Mouse (Mus musculus) heart, postnatal 36 days (tissue): Measurements from ENCODE around the gene Kif5a. TPM values are rescaled to one million over a fixed set of nuclear protein-coding genes. Genes with fewer than 3 reads are reported as not detected.

Experiments
- DNase-seq, 2 experiments: peaks; one replicate each; pipeline ENCODE4 v3.0.0; 2021 to 2022
- intact Hi-C: fragments of 180-260 bp; cut with DNase I; formaldehyde crosslinking; loops from one replicate; pipeline ENCODE4 v1.15.1; 2025
- total RNA-seq, 2 experiments: library from RNA; stranded (reverse); gene quantifications; 2 replicates each; pipeline ENCODE4 v1.2.3; 2021

Kif5a gene
- total RNA-seq, 2 experiments from 2014 or later: 0.41 to 0.92 TPM

DNA sequence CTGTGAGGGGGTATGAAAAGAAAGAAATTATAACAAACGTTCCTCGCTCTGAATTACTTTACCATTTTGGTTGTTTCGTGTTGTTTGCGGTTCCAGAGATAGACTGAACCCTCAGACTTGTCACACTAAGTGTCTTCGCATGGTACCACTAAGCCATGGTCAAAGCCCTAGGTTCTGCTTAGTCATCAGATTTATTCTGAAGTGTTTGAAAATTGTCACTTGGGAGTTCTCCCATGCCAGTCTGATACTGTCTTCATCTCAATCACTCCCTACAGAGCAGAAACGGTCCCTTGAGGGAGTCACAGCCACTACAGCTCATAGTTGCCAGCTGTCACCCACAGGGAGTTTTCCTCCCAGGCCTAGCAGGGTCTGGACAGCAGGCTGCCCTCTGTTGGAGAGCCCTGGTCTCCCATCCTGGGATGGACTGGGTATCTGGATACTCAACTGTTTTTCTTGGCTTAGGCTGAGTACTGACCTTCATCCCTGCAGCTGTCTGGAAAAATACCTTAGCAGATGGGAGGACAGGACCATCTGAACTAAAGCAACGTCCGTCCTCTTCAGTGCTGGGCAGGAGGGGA is 36.7 kb downstream of the Kif5a start:
- no peak for DNase-seq
- intact Hi-C loops: no loop called here

DNA sequence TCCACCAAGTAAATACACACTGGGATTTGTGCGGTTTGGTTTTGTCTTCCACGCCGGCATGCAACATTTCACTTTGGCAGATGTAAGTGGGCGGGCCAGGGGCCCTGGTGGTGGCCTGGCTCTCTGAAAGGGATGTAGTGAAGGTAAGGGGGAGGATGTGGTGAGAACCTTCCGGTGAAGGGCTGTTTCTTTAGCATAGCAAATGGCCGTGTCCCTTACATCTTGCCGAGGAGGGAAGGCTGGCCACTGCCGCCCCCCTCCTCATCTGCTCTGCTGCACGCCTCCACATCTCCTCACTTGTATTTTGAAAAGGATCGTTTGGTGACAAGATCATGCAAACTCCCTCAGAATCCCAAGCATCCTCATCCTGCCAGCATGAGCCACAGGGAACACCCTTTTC is 37.4 kb downstream of the Kif5a start:
- intact Hi-C loops: no loop called here
- no peak for DNase-seq

DNA sequence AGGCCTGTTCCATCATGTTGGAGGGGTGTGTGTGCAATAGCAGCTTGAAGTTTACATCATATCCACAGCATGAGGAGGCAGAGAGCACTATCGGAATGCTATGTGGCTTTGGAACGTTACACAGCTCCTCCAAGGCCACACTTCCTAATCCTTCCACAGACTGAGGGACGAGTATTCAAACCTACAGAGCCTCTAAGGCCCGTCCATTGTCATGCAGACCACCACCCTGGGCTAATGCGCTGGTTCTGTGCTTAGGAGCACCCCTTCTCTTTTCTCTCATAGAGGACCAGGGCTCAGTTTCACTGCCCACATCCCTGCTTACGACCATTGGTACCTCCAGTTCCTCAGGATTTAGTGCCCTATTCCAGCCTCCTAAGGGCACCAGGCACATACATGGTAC is 37.9 kb downstream of the Kif5a start:
- intact Hi-C loops: no loop called here
- no peak for DNase-seq

DNA sequence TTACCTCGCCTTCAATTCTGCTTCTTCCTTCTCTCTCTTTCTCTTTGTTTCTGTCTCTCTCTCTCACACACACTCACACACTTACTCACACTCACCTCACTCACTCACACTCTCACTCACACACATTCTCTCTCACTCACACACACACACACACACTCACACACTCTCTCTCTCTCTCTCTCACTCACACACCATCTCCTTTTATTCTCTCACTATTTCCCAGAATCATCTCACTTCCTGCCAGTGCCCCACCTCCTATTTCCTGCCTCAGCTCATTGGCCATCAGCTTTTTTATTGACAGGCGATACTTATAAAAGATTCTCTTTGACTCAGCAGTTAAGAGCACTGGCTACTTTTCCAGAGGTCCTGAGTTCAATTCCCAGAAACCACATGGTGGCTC is 44.8 kb downstream of the Kif5a start:
- DNase-seq: no peak
- intact Hi-C loops: no loop called here

DNA sequence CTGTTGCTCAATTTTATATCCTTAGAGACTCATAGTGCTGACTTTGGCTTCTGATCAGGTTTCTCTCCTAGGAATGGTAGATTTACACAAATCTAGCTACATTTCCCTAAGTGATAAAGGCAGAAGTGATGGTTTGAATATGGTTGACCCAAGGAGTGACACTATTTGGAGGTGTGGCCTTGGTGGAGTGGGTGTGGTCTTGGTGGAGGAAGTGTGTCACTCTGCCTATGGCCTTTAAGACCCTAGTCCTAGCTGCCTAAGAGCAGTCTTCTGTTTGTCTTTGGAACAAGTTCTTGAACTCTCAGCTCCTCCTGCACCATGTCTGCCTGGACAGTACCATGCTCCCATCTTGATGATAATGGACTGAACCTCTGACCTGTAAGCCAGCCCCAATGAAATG is 46.0 kb downstream of the Kif5a start:
- no peak for DNase-seq
- intact Hi-C loops: no loop called here

DNA sequence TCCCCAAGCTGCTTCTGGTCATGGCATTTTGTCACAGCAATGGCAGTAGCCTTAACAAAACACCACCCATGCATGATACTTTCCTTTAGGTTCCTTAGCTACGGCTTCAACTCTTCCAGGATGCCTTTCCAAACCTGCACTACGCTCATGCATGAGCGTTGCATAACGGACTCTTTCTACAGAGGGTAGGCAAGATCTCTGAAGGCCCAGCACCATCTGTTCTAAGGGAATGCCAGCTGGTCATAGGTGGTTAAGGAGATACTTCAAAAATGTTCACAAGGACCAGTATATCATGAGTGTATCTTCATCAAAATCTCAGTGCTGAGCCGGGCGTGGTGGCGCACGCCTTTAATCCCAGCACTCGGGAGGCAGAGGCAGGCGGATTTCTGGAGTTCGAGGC is 46.7 kb downstream of the Kif5a start:
- intact Hi-C loops: no loop called here
- DNase-seq: no peak

DNA sequence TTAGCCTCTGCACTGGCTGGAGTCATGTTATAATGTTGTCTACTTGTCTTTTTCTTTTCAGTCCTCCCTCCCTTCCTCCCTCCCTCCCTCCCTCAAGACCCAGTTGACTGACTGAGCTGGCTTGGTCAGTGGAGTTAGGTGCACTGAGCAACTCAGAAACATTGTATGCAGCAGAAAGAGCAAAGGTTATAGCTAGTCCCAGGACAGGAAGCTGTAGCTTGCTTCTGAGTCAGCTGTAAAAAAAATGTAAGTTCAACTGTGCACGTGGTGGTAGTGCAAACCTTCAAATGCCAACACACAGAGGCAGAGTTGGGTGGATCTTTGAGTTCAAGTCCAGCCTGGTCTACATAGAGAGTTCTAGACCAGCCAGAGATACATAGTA is 48.7 kb downstream of the Kif5a start:
- intact Hi-C loops: no loop called here
- no peak for DNase-seq

DNA sequence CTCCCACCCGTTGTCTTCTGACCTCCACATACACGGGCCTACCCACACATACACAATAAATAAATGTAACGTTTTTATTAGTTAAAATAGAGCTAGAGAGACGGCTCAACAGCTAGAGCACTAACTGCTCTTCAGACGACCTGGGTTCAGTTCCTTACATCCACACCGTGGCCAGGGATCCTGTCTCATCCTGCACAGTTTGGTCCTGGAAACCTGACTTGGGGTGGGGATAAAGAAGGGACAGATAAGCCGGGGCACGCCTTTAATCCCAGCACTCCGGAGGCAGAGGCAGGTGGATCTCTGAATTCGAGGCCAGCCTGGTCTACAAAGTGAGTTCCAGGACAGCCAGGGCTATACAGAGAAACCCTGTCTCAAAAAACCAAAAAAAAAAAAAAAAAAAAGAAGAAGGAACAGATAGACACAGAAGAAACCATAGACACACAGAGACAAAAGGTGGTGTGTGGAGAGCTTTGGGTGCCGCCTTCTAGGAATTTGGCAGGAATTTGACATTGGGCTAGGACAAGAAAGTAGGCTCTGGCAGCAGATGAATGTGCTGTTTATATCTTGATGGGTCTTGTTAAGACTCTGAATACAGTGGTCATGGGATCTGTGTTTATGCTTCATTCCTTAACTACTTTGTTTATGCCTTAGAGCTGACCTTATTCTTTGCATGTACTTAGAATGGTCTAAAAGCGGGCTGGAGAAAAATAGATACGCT is 49.3 kb downstream of the Kif5a start:
- no peak for DNase-seq
- intact Hi-C loops: no loop called here

DNA sequence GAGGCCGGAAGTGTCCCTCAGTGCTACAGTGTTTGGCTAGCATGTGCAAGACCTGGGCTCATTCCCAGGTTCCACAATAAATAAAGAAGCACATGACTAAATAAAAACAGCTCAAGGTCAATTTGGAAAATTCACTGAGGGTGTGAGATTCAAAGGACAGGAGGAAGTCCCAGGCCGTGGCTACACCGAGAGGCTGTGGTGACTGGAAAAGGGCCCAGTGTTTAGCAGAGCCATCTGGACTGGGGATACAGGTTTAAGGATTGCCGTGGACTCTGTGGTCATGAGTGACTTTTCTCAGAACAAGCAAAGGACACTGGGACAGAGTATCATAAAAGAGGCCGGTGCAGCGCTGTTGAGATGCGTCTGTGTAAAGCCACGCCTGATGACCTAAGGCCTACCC is 49.9 kb downstream of the Kif5a start:
- no peak for DNase-seq
- intact Hi-C loops: no loop called here

DNA sequence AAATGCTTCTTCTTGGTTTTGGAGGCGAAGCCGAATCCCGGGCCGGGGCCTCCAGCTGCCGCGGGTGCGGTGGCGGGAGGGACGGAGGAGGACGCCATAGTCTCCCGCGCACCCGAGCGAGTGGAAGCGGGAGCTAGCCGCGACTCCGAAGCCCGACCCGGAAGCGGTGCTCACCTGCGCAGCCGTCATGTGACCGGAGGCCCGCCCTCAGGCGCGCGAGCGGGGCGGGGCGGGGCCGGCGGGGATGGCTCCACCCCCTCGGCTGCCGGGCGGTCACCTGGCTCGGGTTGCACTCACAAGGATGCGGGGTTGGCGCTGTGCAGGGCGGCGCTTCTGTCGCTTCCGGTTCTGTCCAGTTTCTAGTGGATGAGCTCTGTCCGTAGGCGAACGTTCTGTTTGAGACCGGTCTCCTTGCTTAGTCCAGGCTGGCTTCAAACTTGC is 51.7 kb downstream of the Kif5a start, which contains the start of gene Pip4k2c:
TSS of gene Pip4k2c (minus strand) at position 172 of the 441 bp plus-strand sequence.
- intact Hi-C loops: no loop called here
- DNase-seq: peak; percentile 87 to 90

DNA sequence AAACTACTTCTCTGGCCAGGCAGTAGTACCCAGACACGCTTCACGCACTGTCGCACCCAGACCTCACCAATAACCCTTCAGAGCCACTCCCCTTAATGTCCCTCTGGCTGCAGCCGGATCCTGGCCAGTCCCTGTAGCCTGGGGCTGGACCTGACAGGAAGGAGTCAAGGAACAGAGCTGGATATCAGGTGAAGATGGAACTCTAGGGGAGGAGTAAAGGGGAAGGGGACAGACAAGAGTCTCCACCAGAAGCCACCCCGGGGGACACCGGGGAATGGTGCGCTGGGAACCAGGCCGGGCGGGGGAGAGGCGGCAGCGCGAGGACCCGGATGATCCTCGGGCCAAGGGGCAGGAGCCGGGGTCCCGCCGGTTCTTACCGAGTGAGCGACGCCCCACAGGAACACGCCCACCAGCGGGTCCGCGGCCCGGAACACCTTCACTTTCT is 52.2 kb downstream of the Kif5a start:
- no peak for DNase-seq
- intact Hi-C loops: no loop called here

DNA sequence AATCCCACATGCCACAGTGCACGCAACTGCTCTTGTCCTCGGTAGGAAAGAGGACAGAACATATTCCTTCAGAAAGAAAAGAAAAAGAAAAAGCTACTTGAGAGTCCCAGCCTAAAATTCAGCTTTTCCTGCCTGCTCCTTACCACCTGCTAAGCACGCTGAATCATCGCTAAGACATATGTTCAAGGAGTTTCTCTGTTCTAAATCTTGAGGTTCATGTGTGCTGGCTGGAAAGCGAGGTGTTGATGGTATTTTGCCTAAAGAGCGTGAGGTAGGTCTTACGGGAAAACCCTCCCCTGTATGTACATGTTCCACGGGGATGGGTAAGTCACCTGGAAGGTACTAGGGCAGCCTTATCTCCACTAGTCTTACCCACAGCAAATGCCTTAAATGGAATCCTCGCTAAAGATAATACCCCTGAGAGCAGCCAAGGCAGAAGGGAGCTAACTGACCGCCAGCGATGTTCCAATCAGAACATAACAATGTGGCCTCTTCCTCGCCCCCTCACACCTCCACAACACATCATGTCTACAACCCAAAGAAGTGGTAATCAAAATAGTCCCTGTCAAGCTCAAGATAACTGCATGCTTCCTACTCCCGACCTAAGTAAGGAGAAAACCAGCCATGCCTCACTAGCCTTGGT is 53.1 kb downstream of the Kif5a start:
- DNase-seq: no peak
- intact Hi-C loops: no loop called here

DNA sequence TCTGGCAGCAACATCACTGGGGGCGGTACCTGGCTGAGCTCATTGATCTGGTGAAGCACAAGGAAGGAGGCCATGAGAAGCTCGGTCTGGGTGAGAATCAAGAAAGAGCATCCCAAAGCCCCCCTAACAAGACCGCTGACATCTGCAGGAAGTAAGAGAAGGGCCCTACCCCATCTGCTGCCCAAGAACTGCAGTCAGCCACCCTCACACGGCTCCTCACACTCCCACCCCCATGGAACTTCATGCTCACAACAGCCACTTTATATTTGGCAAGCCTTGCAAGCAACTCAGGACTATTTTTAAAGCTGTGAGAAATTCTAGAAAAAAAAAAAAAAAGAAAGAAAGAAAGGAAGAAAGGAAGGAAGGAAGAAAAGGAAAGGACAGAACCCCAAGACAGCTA is 54.2 kb downstream of the Kif5a start:
- intact Hi-C loops: no loop called here
- DNase-seq: no peak

DNA sequence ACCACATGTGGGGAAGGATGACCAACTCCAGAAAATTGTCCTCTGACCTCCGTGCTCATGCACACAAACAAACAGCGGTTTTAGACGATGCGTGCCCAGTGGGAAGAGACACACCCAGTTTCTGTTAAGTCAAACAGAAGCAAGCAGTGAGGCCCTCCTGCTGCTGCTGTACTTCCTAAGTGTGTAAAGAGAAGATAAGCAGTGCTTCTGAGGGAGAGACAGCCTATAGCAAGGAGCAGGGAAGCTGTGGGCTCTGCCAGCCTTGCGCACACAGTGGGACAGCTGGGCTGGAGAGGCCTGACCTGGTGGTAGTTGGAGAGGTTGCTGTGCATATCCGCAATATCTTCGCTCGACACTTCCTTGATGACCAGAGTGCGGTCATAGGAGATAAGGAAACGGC is 57.8 kb downstream of the Kif5a start:
- no peak for DNase-seq
- intact Hi-C loops: no loop called here

DNA sequence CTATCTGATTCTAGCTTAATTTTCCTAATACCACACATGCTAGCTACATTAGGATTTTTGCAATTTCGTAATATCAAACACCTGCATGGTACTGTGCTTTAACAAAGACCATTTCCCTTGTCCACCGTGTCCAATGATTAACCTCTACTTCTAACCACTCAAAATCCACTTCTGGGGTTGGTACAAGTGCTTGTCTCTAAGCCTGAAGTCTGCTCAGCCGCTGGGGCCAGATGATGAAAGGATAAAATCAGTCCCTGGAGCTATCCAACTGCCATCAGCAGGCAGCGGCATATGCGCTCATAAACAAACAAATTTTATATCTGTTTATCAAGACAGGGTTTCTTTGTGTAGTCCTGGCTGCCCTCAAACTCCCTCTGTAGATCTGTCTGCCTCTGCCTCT is 58.6 kb downstream of the Kif5a start:
- intact Hi-C loops: no loop called here
- no peak for DNase-seq

DNA sequence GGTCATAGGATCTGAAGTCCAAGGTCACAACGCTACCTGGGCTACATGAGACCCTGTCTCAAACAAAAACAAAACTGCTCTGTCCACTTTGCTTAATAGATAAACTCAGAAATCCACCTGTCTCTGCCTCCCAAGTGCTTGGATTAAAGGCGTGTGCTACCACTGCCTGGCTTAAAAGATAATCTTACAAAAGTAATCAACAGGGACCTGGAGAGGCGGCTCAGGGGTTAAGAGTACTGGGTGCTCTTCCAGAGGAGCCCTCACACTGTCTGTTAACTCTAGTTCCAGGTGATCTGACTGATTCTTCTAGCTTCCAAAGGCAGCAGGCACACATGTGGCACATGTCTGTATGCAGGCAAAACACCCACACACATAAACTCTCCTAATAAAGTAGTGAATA is 60.0 kb downstream of the Kif5a start:
- DNase-seq: no peak
- intact Hi-C loops: no loop called here

DNA sequence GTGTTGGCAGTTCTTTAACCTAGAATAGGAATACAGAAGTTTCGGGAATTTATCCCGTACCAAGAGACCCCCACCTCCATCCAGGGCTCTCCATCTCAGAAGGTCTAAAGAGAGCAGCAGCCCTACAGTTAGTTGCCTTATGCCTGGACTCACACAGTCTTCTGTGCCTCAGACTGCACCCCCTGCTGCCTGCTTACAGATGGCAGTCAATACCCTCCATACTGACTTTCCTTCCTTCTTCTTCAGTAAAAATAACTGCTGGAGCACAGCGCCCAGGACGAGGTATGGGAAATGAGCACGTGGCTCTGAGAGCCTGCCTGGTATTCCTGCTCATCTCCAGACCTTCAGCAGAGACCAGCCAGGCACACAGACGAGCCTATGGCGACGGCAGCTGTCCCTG is 62.9 kb downstream of the Kif5a start:
- DNase-seq: no peak
- intact Hi-C loops: no loop called here

DNA sequence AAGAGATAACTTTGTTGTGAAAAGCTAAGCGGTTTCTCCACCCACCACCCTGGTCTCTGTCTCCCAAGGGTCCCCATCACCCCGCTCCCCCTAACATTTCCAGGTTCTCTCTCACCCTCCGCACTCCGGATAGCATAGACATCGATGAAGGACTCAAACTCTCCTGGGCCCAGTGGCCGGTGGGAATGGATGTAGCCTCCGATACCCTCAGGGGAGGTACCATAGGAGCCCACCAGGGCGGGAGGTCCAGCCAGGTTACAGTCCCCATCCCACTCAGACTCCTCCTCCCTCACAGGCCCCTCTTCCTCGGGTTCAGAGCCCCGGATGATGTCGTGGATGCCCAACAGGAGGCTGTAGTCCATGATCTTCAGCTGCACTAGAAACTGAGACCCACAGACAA is 63.7 kb downstream of the Kif5a start:
- no peak for DNase-seq
- intact Hi-C loops: no loop called here

DNA sequence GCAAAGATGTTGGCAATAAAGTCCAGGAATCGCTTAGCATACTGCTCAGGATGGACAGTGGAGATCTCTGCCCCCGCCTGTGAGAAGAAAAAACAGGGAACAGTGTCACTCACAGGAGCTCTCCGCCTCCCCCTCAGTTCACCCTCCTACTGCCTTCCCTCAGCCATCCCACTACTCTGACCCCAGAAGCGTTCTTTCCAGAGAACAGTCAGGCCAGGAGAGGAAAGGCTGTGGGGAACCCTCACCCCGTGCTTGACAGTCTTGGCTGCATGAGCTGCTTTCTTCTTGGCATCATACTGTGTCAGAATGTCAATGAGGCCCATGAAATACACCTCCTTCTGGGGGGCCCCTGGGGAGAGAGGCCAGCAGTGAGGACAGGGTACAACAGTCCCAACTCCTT is 64.1 kb downstream of the Kif5a start:
- intact Hi-C loops: no loop called here
- DNase-seq: no peak

DNA sequence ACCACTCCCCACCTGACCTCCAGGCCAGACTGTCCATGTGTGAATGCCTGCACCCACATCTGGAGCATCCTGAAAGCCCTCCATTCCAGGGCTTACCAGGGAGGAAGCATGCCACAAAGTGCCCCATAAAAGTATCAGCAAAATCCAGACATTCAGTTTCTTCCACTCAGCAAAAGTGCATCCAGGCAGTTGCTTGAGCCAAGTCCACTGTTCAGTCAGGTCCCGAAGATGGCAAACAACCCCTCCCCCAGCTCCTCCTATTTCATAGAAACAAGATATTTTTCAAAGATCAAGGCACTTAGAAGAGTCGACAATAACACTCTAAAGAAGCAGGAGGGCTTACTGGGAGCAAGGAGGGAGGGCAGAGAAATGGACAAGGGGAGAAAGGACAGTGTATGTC is 64.7 kb downstream of the Kif5a start:
- DNase-seq: no peak
- intact Hi-C loops: no loop called here

DNA sequence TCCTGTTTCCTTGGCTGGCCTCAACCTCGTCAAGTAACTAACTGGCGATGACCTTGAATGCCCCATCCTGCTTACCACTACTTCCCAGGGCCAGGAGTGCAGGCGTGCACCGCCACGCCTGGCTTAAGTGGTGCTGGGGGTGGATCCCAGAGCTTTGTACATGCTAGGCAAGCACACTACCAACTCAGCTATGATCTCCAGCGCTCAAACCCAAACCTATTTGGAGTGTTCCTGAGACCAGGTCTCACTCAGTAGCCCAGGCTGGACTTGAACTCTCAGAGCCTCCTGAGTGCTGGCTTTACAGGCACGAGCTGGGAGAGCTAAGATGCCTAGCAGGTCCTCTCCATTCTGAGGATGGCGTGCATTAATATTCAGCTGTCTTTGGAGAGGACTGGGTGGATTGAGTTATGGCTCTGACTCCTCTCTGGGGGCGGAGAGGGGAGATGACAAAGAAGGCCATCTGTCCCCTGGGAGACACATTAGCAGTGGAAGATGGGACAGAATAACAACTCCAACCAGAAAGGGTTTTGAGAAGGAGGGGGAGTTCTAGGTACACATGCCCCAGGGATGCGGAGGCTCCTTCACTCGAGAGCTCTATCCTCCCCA is 65.5 kb downstream of the Kif5a start:
- intact Hi-C loops: no loop called here
- no peak for DNase-seq

DNA sequence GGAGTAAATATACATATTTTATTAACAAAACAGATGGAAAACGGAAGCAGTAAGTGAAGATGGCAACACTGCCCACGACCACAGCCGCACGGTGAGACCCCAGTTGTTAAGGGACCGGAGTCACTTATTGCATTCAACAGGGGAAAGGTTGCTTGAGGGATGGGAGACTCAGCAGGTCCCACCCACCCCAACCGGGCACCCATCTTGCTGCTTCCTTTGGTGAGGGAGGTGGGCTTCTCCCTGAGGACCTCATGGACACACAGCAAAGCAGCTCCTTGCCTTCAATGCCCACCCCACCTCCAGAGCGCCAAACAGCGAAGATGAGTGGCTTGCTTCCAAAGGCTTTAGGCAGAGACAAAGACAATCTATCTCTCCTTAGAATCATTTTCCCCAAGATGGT is 66.0 kb downstream of the Kif5a start:
- DNase-seq: no peak
- intact Hi-C loops: no loop called here
